Mouse (Mus musculus) T-helper 2 cell (primary cell): Measurements from ENCODE around the gene Epha4.

Experiments
- in situ Hi-C: fragments of 300-600 bp; cut with MboI, MseI; formaldehyde crosslinking; loops from one replicate; pipeline ENCODE4 v1.15.1; 2025; ENCODE audit warnings: high pct_unique_total_duplicates

Epha4 gene

GRCm38 (mm10) chr1:77446438-77446837 is 68.5 kb downstream of the Epha4 start:
- in situ Hi-C loops, result no loop called here

GRCm38 (mm10) chr1:77444648-77445047 is 70.2 kb downstream of the Epha4 start:
- in situ Hi-C loops, result no loop called here

DNA sequence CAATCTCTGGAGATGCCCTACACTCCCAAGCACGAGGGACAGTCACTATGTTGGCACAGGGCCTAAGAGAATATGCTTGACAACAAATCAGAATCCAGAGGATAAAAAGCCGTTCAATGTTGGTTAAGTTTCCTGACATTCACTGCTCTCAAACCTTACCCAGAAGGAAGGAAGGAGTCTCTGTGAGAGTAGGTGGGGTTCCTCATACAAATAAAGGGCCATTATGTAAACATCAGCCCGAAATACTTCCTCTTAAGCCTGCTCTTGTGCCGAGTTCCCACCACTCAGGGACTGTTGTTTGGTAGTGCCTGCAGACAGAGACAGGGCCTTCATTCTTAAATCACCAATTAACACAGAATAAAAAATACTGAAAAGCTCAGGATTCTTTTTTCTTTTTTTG is 72.9 kb downstream of the Epha4 start:
- in situ Hi-C loops, result no loop called here

GRCm38 (mm10) chr1:77441401-77441800 is 73.5 kb downstream of the Epha4 start:
- in situ Hi-C loops, result no loop called here

DNA sequence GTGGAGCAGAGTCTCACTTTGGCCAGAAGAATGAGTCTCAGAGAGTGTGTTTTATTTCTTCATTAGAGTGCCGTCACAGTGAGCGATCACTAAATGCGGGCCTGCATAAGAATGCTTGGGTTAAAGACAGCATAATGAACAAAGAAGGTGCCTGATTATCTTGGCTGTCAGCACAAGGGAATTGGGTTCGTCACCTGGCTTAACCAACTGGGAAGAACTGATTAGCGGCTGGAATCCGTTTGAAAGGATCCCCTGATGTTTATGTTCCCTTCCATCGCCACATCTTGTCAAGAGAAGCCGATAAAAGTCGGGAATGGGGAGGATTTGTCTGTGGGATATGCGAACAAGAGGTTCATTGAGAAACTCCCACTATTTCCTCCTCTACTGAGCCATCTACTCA is 74.4 kb downstream of the Epha4 start:
- in situ Hi-C loops, result no loop called here

- in situ Hi-C loops, result no loop called here
Measured at GRCm38 (mm10) chr1:77439383-77440074, 75.4 kb downstream of the Epha4 start.

GRCm38 (mm10) chr1:77438639-77439038 is 76.2 kb downstream of the Epha4 start:
- in situ Hi-C loops, result no loop called here

- in situ Hi-C loops, result no loop called here
Measured at GRCm38 (mm10) chr1:77437881-77438610, 76.8 kb downstream of the Epha4 start.

DNA sequence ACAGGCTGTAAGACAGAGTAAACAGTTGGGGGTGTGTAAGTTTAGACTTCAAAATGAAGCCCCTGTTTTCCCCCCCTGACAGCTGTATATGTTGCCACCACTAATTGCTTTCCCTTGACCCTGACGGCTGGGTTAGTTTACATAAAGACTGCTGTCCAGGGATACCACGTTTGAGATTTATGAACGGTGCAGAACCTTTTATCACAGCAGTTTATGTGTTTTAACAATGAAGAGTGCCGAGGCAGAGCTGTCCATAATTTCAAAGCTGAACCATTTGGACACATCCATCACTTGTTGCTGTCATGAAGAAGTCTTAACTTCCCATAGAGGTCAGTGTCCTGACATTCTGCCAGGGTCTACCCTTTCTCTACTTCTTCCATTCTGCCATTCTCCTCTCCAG is 79.8 kb downstream of the Epha4 start:
- in situ Hi-C loops, result no loop called here

GRCm38 (mm10) chr1:77433148-77433547 is 81.7 kb downstream of the Epha4 start:
- in situ Hi-C loops, result no loop called here

DNA sequence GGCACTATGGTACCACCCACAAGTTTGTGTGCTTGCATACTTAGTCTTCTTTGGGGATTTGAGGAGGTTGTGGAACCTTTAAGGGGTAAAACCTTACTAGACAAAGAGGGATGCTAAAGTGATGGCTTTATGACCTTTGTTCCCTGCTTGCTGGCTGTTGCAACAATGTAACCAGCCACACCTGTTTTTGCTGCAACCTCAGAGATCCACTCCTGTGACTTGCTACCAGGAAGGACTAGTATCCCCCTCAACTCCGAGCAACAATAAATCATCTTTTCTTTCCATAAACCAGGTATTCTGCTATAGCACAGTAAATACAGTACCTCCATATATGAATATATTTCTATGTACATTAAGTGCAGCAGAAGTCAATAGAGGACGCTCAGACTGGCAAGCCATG is 82.4 kb downstream of the Epha4 start:
- in situ Hi-C loops, result no loop called here

DNA sequence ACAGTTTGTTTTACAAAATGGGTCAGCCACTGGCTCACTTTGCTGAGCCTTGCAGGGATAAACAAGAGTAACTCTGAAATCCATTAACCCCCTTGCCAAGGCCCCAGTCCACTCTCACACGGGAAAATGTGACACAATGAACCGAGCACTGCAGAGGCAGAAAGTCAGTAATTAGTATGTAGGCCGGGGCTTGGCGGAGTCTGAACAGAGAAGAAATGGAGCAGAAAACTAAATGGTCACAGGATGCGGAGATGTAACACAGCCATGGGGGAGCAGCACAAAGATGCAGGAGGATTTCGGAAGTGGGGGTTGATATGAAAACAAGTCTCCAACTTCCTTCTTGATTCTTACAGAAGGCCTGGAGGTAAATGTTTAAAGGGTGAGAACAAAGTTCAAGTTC is 85.7 kb downstream of the Epha4 start:
- in situ Hi-C loops, result no loop called here

- in situ Hi-C loops, result no loop called here
Measured at GRCm38 (mm10) chr1:77426956-77427355, 87.9 kb downstream of the Epha4 start.

DNA sequence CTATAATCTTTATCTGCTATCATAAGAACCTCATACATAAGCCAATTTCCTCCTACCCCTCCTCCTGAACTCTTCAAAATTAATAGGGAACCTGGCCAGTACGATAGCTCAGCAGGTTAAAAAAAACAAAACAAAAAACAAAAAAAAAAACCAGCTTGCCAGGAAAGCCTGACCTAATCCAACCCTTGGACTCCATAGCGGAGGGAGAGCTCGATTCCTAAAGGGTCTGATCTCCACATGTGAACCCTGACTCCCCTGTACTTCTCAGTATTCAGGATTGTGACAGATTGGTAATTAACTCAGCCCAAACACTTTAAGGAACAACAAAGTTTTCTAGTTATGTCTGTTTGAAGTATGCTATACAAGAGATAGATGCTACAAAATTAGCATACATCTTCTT is 89.7 kb downstream of the Epha4 start:
- in situ Hi-C loops, result no loop called here

- in situ Hi-C loops, result no loop called here
Measured at GRCm38 (mm10) chr1:77421081-77421480, 93.8 kb downstream of the Epha4 start.

GRCm38 (mm10) chr1:77420348-77420747 is 94.5 kb downstream of the Epha4 start:
- in situ Hi-C loops, result no loop called here

DNA sequence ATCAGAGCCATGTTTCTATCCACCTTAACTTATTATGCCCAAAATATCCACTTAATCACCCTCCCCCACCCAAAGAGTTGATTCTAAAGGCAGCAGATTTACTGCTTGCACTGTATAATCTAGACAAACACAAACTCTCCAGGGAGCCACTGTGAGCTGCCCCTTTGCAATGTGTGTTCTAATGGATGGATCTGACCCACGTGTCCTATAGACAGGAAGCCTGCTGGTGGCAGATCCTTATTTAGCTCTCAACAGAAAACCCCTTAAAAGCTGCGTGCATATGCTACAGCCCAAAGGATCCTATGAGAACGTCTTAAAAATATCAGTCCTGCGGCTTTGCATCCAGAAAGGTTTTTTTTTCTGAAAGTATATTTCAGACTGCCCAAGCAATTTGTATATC is 98.0 kb downstream of the Epha4 start:
- in situ Hi-C loops, result no loop called here

- in situ Hi-C loops, result no loop called here
Measured at GRCm38 (mm10) chr1:77412871-77413669, 101.8 kb downstream of the Epha4 start.

DNA sequence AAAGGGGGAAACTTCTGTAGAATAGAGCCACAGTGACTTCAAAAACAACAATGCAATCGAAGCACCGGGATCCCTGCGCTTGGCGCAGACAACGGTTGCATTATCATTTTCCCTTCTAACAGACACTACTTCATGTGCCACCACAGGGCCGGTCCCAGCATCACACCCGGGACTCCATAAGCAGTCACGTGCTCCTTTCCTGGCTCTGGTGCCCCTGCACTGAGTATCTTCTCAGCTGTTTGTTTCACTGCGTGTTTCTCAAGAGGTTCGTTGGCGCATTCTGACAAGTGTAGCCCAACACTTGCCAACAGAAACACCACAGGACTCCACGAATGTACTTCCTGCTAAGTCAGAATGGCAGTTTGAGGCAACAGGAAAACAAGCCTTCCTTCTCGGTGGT is 102.6 kb downstream of the Epha4 start:
- in situ Hi-C loops, result no loop called here

- in situ Hi-C loops, result no loop called here
Measured at GRCm38 (mm10) chr1:77411222-77411621, 103.7 kb downstream of the Epha4 start.

DNA sequence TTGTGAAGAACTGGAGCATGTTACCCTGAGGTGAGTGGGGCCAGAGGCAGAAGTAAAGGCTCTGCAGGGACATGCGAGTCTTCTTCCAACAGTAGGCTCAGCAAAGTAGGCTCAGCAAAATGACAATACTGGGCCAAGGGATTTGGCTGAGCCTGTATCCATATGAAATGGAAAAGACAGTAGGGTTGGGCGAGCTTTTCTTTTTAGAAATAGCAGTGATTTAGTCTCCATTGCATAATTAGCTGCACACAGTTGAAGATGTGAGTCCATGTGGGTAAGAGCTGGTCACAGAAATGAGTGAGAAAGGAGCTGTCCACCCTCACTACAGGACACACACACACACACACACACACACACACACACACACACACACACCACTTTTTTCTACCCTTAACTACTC is 104.2 kb downstream of the Epha4 start:
- in situ Hi-C loops, result no loop called here

DNA sequence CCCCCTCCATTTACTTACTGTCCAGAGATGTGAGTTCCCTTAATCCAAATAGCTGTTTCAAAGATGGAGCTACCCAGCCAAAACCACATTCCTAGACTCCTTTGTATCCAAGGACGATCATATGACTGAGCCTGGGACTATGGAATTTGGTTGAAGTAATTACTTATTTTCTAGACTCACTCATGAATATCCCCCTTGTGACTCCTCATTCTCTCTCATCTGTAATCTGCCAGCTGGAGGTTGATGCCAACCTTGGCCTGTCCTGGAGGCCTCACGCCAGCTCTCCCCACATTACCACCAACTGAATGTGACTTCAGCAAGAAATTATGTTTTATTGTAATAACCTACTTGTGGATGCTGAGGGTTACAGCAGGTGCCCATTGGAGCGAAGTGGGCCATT is 104.7 kb downstream of the Epha4 start:
- in situ Hi-C loops, result no loop called here

DNA sequence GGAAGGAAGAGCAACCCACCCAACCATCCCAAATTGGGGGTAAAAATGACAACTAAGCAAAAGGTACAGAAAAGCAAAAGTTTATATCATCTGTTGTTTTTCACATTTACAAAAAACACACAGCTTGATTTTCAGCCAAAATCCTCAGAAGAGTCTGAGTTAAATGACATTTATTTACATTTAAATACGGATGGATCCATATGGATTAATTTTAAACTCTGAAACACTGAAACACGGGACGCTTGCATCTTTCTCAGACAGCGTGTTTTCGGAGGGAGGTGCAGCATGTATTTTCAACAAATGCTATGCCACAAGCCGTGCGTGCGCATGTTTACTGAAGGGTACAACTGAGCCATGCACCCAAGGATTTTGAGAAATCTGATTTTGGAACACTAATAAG is 105.4 kb downstream of the Epha4 start:
- in situ Hi-C loops, result loop anchor here (10.0 kb wide), 1 partner anchor 1225 kb away; no protein-coding TSS in a partner anchor
